Mouse (Mus musculus): ENCODE measurements around the gene Sytl2.

- TF ChIP-seq CTCF (IDR thresholded peaks at IDR 0.05; ENCODE audit: extremely low read depth, insufficient read depth, insufficient read length, insufficient replicate concordance) (no peak), POLR2A (IDR thresholded peaks at IDR 0.05; ENCODE audit: low read depth, low read length) (no peak)
Measured at GRCm38 (mm10) chr7:90334362-90334761, 32.3 kb downstream of the Sytl2 start.
